Mouse (Mus musculus): ENCODE measurements around the gene Fbxo17. TPM values are rescaled to one million over a fixed set of nuclear protein-coding genes. Genes with fewer than 3 reads are reported as not detected.

Gene Fbxo17
- polyA plus RNA-seq, 1 experiment from 2014 or later: 10.9 TPM

DNA sequence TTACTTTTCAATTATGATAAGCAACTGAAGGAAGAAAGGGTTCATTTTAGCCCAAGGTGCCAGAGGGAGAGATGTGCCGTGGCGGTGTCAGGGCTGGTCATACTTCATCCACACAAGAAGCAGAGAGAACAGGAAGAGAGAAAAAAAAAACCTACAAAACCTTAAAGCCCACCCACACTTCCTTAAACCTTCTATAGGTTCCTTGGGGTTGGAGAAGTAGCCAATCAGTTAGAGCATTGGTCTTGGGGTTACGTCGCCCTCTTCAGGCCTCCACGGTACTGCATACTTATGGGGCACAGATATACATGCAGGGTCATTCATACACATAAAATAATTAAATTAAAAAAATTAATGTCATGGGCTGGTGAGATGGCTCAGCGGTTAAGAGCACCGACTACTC, 5.5 kb downstream of the Fbxo17 start:
- Histone ChIP-seq H3K9me3 (ENCODE audit: low read length) (no peaks in the 10 kb centered on the region), H3K4me2 (replicated peaks; ENCODE audit: low read depth, low read length) (no peak overlapping the region), H3K27ac (ENCODE audit: low read length) (no peak overlapping the region), H3K4me1 (ENCODE audit: insufficient read depth, low read depth, low read length) (no peaks in the 10 kb centered on the region), H3K27me3 (replicated peaks; ENCODE audit: insufficient read depth, low read length) (no peaks in the 10 kb centered on the region), H3K36me3 (ENCODE audit: insufficient read depth, low read length) (no peaks in the 10 kb centered on the region), H3K4me3 (ENCODE audit: low read depth, low read length) (no peak overlapping the region), H3K9ac (replicated peaks; ENCODE audit: low read depth) (no peak overlapping the region)
- 92% methylated on average over 7 of the region's 7 CpGs for WGBS
- no peak for DNase-seq (ENCODE audit: low spot score)
- TF ChIP-seq EP300 (IDR thresholded peaks at IDR 0.05) (no peak), CTCF (IDR thresholded peaks at IDR 0.05) (peak; percentile 41)
- no peak for ATAC-seq

DNA sequence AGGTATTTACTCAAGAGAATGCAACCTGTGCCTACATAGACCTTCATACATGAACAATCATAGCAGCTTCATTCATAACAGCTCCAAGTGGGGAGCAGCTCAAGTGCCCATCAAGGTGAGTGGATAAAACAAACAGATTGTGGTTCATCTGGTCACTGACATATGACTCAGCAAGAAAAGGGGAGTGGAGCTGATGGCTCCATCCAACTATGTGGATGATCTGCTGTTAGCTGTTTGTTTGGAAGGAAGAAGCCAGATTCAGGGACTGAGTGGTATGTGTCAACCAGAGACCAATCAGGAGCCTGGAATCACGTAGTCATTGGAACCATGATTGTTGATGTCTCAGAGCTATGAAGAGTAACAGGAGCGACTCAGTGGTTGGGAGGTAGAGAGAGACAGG, 8.0 kb downstream of the Fbxo17 start:
- TF ChIP-seq CTCF (IDR thresholded peaks at IDR 0.05): no peak
- Histone ChIP-seq H3K4me3 (ENCODE audit: low read depth, low read length) (no peak overlapping the region), H3K4me2 (replicated peaks; ENCODE audit: low read depth, low read length) (no peak overlapping the region), H3K9me3 (ENCODE audit: low read length) (no peaks in the 10 kb centered on the region), H3K27me3 (replicated peaks; ENCODE audit: insufficient read depth, low read length) (no peaks in the 10 kb centered on the region), H3K36me3 (ENCODE audit: insufficient read depth, low read length) (no peaks in the 10 kb centered on the region), H3K4me1 (ENCODE audit: insufficient read depth, low read depth, low read length) (no peaks in the 10 kb centered on the region), H3K27ac (ENCODE audit: low read length) (no peak overlapping the region), H3K9ac (replicated peaks; ENCODE audit: low read depth) (no peak overlapping the region)
- ATAC-seq (no peak), DNase-seq (ENCODE audit: low spot score) (no peak)
- WGBS: 94% methylated on average over 2 of the region's 2 CpGs

DNA sequence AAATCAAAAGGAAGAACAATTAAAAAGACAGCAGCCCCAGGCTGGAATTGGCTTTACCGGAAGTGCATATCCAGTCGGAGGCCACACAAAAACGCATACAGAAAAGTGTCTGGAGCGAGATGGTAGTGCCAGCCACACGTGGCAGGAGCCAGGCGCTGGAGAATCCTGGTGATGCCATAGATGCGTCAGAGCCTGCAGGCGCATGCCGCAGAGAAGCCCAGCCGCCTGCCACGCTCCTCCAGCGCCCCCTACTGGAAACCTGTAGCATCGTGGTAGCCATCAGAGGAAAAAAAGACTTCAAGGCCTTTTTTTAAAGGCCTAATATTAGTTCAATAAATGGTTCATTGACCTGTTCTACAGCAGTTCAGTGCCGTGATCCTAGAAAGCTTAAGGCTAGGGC, 10.0 kb downstream of the Fbxo17 start:
- DNase-seq (ENCODE audit: low spot score): peak; percentile 85
- Histone ChIP-seq H3K27me3 (replicated peaks; ENCODE audit: insufficient read depth, low read length) (no peaks in the 10 kb centered on the region), H3K36me3 (ENCODE audit: insufficient read depth, low read length) (no peaks in the 10 kb centered on the region), H3K4me2 (replicated peaks; ENCODE audit: low read depth, low read length) (no peak overlapping the region), H3K4me1 (ENCODE audit: insufficient read depth, low read depth, low read length) (no peaks in the 10 kb centered on the region), H3K27ac (ENCODE audit: low read length) (no peak overlapping the region), H3K9me3 (ENCODE audit: low read length) (no peaks in the 10 kb centered on the region; the same call in 1 of the 2 replicates), H3K4me3 (ENCODE audit: low read depth, low read length) (no peak overlapping the region), H3K9ac (replicated peaks; ENCODE audit: low read depth) (no peak overlapping the region)
- peak; percentile 80 for ATAC-seq
- TF ChIP-seq CTCF (IDR thresholded peaks at IDR 0.05): peak; percentile 91
- no peak for TF ChIP-seq EP300 (IDR thresholded peaks at IDR 0.05)
- WGBS: 7% methylated on average over 14 of the region's 14 CpGs

DNA sequence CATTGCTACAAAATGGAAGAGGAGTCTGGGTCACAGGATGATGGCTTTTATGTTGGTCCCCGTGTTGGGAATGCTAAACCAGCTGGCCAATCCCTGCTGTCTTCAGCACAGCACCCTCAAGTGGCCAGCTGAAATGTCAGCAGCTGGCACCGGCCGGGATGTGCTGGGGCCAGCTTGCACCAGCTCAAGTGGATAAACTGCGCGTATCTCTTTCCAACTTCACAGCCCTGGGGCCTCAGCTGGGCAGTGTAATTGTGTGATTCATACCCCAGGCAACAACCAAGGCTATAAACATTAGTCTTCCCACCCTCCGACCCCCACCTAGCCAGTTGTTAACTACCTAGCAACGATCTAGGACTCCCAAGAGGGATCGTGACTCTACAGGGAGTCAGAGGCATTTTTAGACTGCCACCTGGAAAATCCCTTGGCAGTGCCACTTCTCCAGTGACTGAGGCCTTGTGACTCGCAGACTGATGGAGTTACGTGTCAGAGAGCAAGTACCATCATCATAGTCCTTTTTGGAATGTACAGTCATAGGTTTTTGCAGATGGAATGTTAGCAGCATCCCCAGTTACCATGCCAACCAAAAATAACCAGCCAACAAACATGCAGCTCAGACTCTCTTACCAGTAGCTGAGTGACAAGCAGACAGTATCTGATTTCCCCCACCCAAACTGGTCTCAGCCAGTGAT, 11.2 kb downstream of the Fbxo17 start:
- no peak for DNase-seq (ENCODE audit: low spot score)
- no peak for ATAC-seq

DNA sequence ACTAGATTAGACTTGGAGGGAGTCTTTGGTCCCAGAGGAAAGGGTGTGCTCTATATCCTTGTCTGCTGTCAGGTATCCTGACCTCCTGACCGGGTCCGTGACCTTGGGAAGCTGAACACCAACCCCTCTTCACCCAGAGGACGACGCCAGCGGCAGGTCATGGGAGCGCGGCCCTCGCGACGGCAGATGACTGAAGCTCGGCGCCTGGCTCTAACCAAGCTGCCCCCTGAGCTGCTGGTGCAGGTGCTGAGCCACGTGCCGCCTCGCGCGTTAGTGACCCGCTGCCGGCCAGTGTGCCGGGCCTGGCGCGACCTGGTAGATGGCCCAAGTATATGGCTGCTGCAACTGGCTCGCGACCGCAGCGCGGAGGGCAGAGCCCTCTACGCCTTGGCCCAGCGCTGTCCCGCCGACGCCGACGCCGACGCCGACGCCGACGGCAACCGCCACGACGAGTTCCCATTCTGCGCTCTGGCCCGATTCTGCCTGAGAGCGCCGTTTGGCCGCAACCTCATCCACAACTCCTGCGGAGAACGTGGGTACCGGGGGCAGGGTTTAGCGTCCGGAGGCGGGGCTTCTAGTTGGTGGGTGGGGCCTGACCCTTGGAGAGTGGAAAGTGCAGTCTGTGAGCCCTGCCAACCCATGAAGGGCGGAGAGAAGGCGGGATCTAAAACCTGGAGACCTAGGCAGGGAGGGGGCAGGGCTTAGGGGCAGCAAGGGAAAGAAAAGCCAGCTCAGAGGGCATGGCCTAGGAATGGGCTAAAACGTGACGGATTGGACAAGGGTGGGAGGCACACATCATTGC, 15.9 kb downstream of the Fbxo17 start:
- H3K27ac ChIP-seq (ENCODE audit: low read length): no peak overlapping the region
- H3K27me3 ChIP-seq (replicated peaks; ENCODE audit: insufficient read depth, low read length): no peaks in the 10 kb centered on the region
- DNase-seq (ENCODE audit: low spot score) (peak; percentile 90), ATAC-seq (peak; percentile 94)
- TF ChIP-seq EP300 (IDR thresholded peaks at IDR 0.05): no peak
- TF ChIP-seq CTCF (IDR thresholded peaks at IDR 0.05): no peak
- H3K4me3 ChIP-seq (ENCODE audit: low read depth, low read length): peak overlapping the region; percentile 29
- no peaks in the 10 kb centered on the region; the same call in 1 of the 2 replicates for H3K9me3 ChIP-seq (ENCODE audit: low read length)
- H3K4me1 ChIP-seq (ENCODE audit: insufficient read depth, low read depth, low read length): peaks cover 3% of the 10 kb centered on the region; the same call in 1 of the 2 replicates
- WGBS: 7% methylated on average over 50 of the region's 58 CpGs
- H3K36me3 ChIP-seq (ENCODE audit: insufficient read depth, low read length): no peaks in the 10 kb centered on the region
- peak overlapping the region; percentile 56 for H3K4me2 ChIP-seq (replicated peaks; ENCODE audit: low read depth, low read length)
- no peak overlapping the region for H3K9ac ChIP-seq (replicated peaks; ENCODE audit: low read depth)

More for the DNA sequence above, 11.2 kb downstream of the Fbxo17 start:
- Histone ChIP-seq H3K4me3 (ENCODE audit: low read depth, low read length) (no peak overlapping the region), H3K9ac (replicated peaks; ENCODE audit: low read depth) (no peak overlapping the region), H3K36me3 (ENCODE audit: insufficient read depth, low read length) (no peaks in the 10 kb centered on the region), H3K27ac (ENCODE audit: low read length) (no peak overlapping the region), H3K4me1 (ENCODE audit: insufficient read depth, low read depth, low read length) (peaks cover 3% of the 10 kb centered on the region; the same call in 1 of the 2 replicates), H3K9me3 (ENCODE audit: low read length) (no peaks in the 10 kb centered on the region; the same call in 1 of the 2 replicates), H3K4me2 (replicated peaks; ENCODE audit: low read depth, low read length) (no peak overlapping the region), H3K27me3 (replicated peaks; ENCODE audit: insufficient read depth, low read length) (no peaks in the 10 kb centered on the region)
- 61% methylated on average over 10 of the region's 10 CpGs for WGBS
- TF ChIP-seq CTCF (IDR thresholded peaks at IDR 0.05): peak; percentile 43
- no peak for TF ChIP-seq EP300 (IDR thresholded peaks at IDR 0.05)

DNA sequence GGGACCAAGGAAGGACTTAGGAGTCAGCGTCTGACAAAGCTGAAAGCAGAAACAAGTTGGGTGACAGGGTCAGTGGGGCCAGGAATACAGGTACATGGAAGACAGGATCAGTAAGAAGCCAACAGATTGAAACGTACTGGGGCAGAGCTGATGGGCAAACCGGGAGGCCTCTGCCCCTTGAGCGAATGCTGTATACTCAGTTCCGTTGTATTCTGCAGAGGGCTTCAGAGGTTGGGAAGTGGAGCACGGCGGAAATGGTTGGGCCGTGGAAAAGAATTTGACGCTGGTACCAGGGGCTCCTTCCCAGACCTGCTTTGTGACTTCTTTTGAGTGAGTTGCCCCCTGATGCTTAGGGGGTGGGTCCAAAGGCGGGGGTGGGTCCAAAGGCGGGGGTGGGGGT, 16.6 kb downstream of the Fbxo17 start:
- no peak overlapping the region for H3K27ac ChIP-seq (ENCODE audit: low read length)
- peaks cover 3% of the 10 kb centered on the region; the same call in 1 of the 2 replicates for H3K4me1 ChIP-seq (ENCODE audit: insufficient read depth, low read depth, low read length)
- peak overlapping the region; percentile 56 for H3K4me2 ChIP-seq (replicated peaks; ENCODE audit: low read depth, low read length)
- peak overlapping the region; percentile 29 for H3K4me3 ChIP-seq (ENCODE audit: low read depth, low read length)
- TF ChIP-seq EP300 (IDR thresholded peaks at IDR 0.05) (no peak), CTCF (IDR thresholded peaks at IDR 0.05) (no peak)
- DNase-seq (ENCODE audit: low spot score) (no peak), ATAC-seq (no peak)
- WGBS: 26% methylated on average over 11 of the region's 11 CpGs
- no peaks in the 10 kb centered on the region for H3K36me3 ChIP-seq (ENCODE audit: insufficient read depth, low read length)
- H3K27me3 ChIP-seq (replicated peaks; ENCODE audit: insufficient read depth, low read length): no peaks in the 10 kb centered on the region
- H3K9ac ChIP-seq (replicated peaks; ENCODE audit: low read depth): no peak overlapping the region
- H3K9me3 ChIP-seq (ENCODE audit: low read length): no peaks in the 10 kb centered on the region; the same call in 1 of the 2 replicates
